Mouse (Mus musculus): ENCODE data around the gene Psmb9.

DNA sequence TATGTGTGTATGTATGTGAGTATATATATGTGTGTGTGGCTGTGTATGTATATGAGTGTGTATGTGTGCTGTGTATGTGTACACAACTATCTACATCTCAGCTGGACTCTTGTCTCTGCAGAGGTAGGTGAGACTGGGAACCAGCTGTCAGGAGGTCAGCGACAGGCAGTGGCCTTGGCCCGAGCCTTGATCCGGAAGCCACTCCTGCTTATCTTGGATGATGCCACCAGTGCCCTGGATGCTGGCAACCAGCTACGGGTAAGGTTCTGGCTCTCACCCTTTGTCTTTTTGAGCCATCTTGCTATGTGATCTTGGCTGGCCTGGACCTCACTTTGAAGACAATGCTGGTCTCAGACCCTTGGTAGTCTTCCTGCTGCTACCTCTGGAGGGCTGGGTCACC, 7.2 kb upstream of the Psmb9 start:
- no peak for TF ChIP-seq CTCF (IDR thresholded peaks at IDR 0.05; ENCODE audit: low read depth)
- TF ChIP-seq EP300 (IDR thresholded peaks at IDR 0.05; ENCODE audit: low read depth): no peak
